Mouse (Mus musculus) embryonic facial prominence, embryonic 11.5 days (tissue): Measurements from ENCODE around the gene Src. TPM values are rescaled to one million over a fixed set of nuclear protein-coding genes. Genes with fewer than 3 reads are reported as not detected.

Experiments used
- ATAC-seq: fragments of 200-750 bp; cut with Nextera tagmentation; replicated peaks from 2 replicates; pipeline ENCODE4 v1.8.0; 2017; ENCODE audit warnings: low read depth; ENCODE audit not compliant: insufficient number of reproducible peaks, low FRiP score, low TSS enrichment
- DNase-seq: peaks from one replicate; pipeline ENCODE4 v3.0.0-alpha.2; 2015; ENCODE audit warnings: low spot score
- H3K27ac ChIP-seq: fragments of 300-500 bp; sonication (generic); replicated peaks from 2 replicates; pipeline ENCODE4 v1.5.1; 2014; ENCODE audit warnings: mild to moderate bottlenecking, low read depth, low read length, control low read depth
- H3K27me3 ChIP-seq: fragments of 300-500 bp; sonication (generic); 2 replicates; pipeline ENCODE4 v1.6.1; 2014; ENCODE audit warnings: mild to moderate bottlenecking, low read length, moderate library complexity, mixed read lengths; ENCODE audit not compliant: control insufficient read depth, insufficient read depth
- H3K36me3 ChIP-seq: fragments of 300-500 bp; sonication (generic); replicated peaks from 2 replicates; pipeline ENCODE4 v1.6.1; 2014; ENCODE audit warnings: low read depth, mild to moderate bottlenecking, low read length, moderate library complexity, mixed read lengths; ENCODE audit not compliant: control insufficient read depth, insufficient read depth
- H3K4me1 ChIP-seq: fragments of 300-500 bp; sonication (generic); 2 replicates; pipeline ENCODE4 v1.6.1; 2014; ENCODE audit warnings: low read length, mixed read lengths; ENCODE audit not compliant: control insufficient read depth, insufficient read depth
- H3K4me2 ChIP-seq: fragments of 300-500 bp; sonication (generic); 2 replicates; pipeline ENCODE4 v1.6.1; 2014; ENCODE audit warnings: low read depth, mild to moderate bottlenecking, control low read depth, low read length, moderate library complexity
- H3K4me3 ChIP-seq: fragments of 300-500 bp; sonication (generic); 2 replicates; pipeline ENCODE4 v1.5.1; 2014; ENCODE audit warnings: low read depth, low read length, control low read depth
- H3K9ac ChIP-seq: fragments of 300-500 bp; sonication (generic); replicated peaks from 2 replicates; pipeline ENCODE4 v1.6.1; 2014; ENCODE audit warnings: mild to moderate bottlenecking, control low read depth, low read length
- H3K9me3 ChIP-seq: fragments of 300-500 bp; sonication (generic); replicated peaks from 2 replicates; pipeline ENCODE4 v1.6.1; 2016; ENCODE audit warnings: mild to moderate bottlenecking, low read length, inconsistent platforms, mixed read lengths; ENCODE audit not compliant: control insufficient read depth
- WGBS: fragments of 180-500 bp; shearing (Covaris S2); extraction: QIAGEN DNeasy Blood & Tissue Kit; methylation state at CpG from one replicate; pipeline ENCODE4 v1.1.7; 2014; 5-methylcytosine and 5-hydroxymethylcytosine counted together
- polyA plus RNA-seq: library from polyadenylated mRNA; unstranded; fragments of >200 nt; fragmentation: Nextera tagmentation; extraction: Ambion mirVana; gene quantifications from 2 replicates; pipeline ENCODE4 v1.2.1, GENCODE M21; 2014

Gene Src
- polyA plus RNA-seq, 1 experiment from 2014 or later: 13.9 TPM

- Histone ChIP-seq H3K27ac (peak overlapping the region; percentile 60), H3K4me1 (no peaks in the 10 kb centered on the region; the same call in 1 of the 2 replicates), H3K4me2 (no peak overlapping the region), H3K4me3 (no peak overlapping the region), H3K9me3 (no peaks in the 10 kb centered on the region), H3K9ac (0 out of 2 replicates have a peak overlapping the region, but pooled peaks have one; percentile 18), H3K36me3 (no peaks in the 10 kb centered on the region), H3K27me3 (no peaks in the 10 kb centered on the region)
- ATAC-seq (no peak), DNase-seq (no peak)
- WGBS: 32% methylated on average over 7 of the region's 7 CpGs
Measured at GRCm38 (mm10) chr2:157486981-157487656, 68.9 kb downstream of the Src start.

GRCm38 (mm10) chr2:157487733-157488175 is 69.5 kb downstream of the Src start:
- 0 out of 2 replicates have a peak overlapping the region, but pooled peaks have one; percentile 18 for H3K9ac ChIP-seq

GRCm38 (mm10) chr2:157493240-157493639 is 75.0 kb downstream of the Src start:
- H3K9ac ChIP-seq: no peak overlapping the region
- 94% methylated on average over 3 of the region's 3 CpGs for WGBS
- no peaks in the 10 kb centered on the region for H3K27me3 ChIP-seq

More at GRCm38 (mm10) chr2:157487733-157488175, 69.5 kb downstream of the Src start:
- no peaks in the 10 kb centered on the region for H3K9me3 ChIP-seq
- no peak overlapping the region for H3K4me2 ChIP-seq
- peak overlapping the region; percentile 60 for H3K27ac ChIP-seq
- ATAC-seq: peak; percentile 64
- 23% methylated on average over 12 of the region's 12 CpGs for WGBS
- no peaks in the 10 kb centered on the region for H3K36me3 ChIP-seq
- H3K27me3 ChIP-seq: no peaks in the 10 kb centered on the region
- H3K4me1 ChIP-seq: no peaks in the 10 kb centered on the region; the same call in 1 of the 2 replicates
- H3K4me3 ChIP-seq: no peak overlapping the region
- no peak for DNase-seq

GRCm38 (mm10) chr2:157498529-157498928 is 80.3 kb downstream of the Src start:
- no peak overlapping the region for H3K4me2 ChIP-seq
- ATAC-seq (peak; percentile 79), DNase-seq (peak; percentile 54)
- no peaks in the 10 kb centered on the region for H3K36me3 ChIP-seq
- H3K9ac ChIP-seq: no peak overlapping the region
- H3K9me3 ChIP-seq: no peaks in the 10 kb centered on the region
- no peak overlapping the region for H3K27ac ChIP-seq
- no peaks in the 10 kb centered on the region for H3K27me3 ChIP-seq
- no peak overlapping the region for H3K4me3 ChIP-seq
- H3K4me1 ChIP-seq: no peaks in the 10 kb centered on the region
- WGBS: 33% methylated on average over 4 of the region's 4 CpGs

More at GRCm38 (mm10) chr2:157493240-157493639, 75.0 kb downstream of the Src start:
- H3K36me3 ChIP-seq: no peaks in the 10 kb centered on the region
- H3K4me1 ChIP-seq: no peaks in the 10 kb centered on the region
- no peak for ATAC-seq
- DNase-seq: no peak
- no peaks in the 10 kb centered on the region for H3K9me3 ChIP-seq
- no peak overlapping the region for H3K4me2 ChIP-seq
- no peak overlapping the region for H3K4me3 ChIP-seq
- no peak overlapping the region for H3K27ac ChIP-seq

- H3K27ac ChIP-seq: no peak overlapping the region
- 94% methylated on average over 2 of the region's 2 CpGs for WGBS
Measured at GRCm38 (mm10) chr2:157500364-157500763, 82.1 kb downstream of the Src start.

GRCm38 (mm10) chr2:157501324-157501723 is 83.1 kb downstream of the Src start:
- Histone ChIP-seq H3K9ac (no peak overlapping the region), H3K4me2 (no peak overlapping the region), H3K27me3 (no peaks in the 10 kb centered on the region), H3K4me1 (no peaks in the 10 kb centered on the region), H3K4me3 (no peak overlapping the region), H3K27ac (no peak overlapping the region), H3K36me3 (no peaks in the 10 kb centered on the region), H3K9me3 (no peaks in the 10 kb centered on the region)
- DNase-seq (no peak), ATAC-seq (no peak)
- WGBS: 88% methylated on average over 4 of the region's 4 CpGs

More at GRCm38 (mm10) chr2:157500364-157500763, 82.1 kb downstream of the Src start:
- ATAC-seq: no peak
- Histone ChIP-seq H3K9ac (no peak overlapping the region), H3K36me3 (no peaks in the 10 kb centered on the region), H3K4me1 (no peaks in the 10 kb centered on the region), H3K4me3 (no peak overlapping the region), H3K9me3 (no peaks in the 10 kb centered on the region), H3K4me2 (no peak overlapping the region), H3K27me3 (no peaks in the 10 kb centered on the region)
- DNase-seq: no peak

- Histone ChIP-seq H3K27me3 (no peaks in the 10 kb centered on the region), H3K4me2 (no peak overlapping the region), H3K4me3 (no peak overlapping the region), H3K9ac (no peak overlapping the region), H3K4me1 (peaks cover 4% of the 10 kb centered on the region; the same call in 1 of the 2 replicates), H3K27ac (peak overlapping the region; percentile 47), H3K36me3 (no peaks in the 10 kb centered on the region), H3K9me3 (no peaks in the 10 kb centered on the region)
- WGBS: 41% methylated on average over 14 of the region's 14 CpGs
- DNase-seq (no peak), ATAC-seq (no peak)
Measured at GRCm38 (mm10) chr2:157506779-157507178, 88.5 kb downstream of the Src start.

GRCm38 (mm10) chr2:157509182-157509581 is 90.9 kb downstream of the Src start:
- H3K4me1 ChIP-seq: peaks cover 12% of the 10 kb centered on the region
- no peaks in the 10 kb centered on the region for H3K9me3 ChIP-seq
- no peaks in the 10 kb centered on the region for H3K27me3 ChIP-seq
- 74% methylated on average over 5 of the region's 5 CpGs for WGBS
- no peak overlapping the region for H3K9ac ChIP-seq
- H3K4me2 ChIP-seq: no peak overlapping the region
- no peaks in the 10 kb centered on the region for H3K36me3 ChIP-seq
- DNase-seq (no peak), ATAC-seq (no peak)
- no peak overlapping the region for H3K27ac ChIP-seq
- H3K4me3 ChIP-seq: no peak overlapping the region
